Mouse (Mus musculus) olfactory bulb, adult 2 months (tissue): Measurements from ENCODE around the gene Apon.

Source experiments
- CTCF ChIP-seq: fragments of 200-500 bp; IDR thresholded peaks from 2 replicates; pipeline ENCODE4 v1.5.1; 2012; ENCODE audit warnings: low read depth, mild to moderate bottlenecking, low read length, moderate library complexity; ENCODE audit not compliant: insufficient read depth
- POLR2A ChIP-seq: fragments of 200-500 bp; IDR thresholded peaks from 2 replicates; pipeline ENCODE4 v1.6.1; 2012; ENCODE audit warnings: mild to moderate bottlenecking, low read depth, low read length, moderate library complexity; ENCODE audit not compliant: insufficient read depth

- no peak for TF ChIP-seq CTCF
- no peak for TF ChIP-seq POLR2A
Measured at GRCm38 (mm10) chr10:128208326-128208725, 45.6 kb upstream of the Apon start.
